In the genomic region with DNA sequence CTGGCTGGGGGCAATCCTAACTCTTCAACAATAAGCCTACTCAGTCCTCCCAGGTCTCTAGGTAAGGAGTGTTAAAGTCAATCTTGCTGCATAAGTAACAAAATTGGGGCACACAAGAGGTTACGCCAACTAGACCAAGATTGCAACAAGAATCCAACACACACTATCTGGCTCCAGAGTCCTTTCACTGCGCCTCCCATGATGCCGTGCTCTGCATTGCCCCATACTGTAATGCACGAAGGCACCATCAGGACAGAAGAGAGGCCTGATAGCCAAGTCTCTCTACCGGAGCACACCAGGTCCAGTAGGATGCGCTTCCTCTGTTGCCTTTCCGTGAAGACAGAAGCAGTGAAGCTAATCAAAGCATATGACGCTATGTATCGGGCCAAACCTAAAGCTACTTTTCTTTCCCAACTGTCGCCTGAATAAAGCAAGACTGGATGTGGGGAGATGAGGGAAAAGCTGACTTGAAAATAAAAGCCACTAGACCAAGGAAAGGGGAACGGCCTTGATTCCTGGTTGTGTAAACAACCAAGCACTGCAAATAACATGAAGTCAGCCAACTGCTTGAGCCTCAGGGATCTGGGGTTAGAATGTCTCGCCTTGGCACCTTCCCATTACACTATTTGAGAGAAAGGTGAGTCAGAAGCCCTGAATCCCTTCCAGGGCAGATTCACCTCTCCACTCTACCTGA, we compare ENCODE assay signal across 9 mouse cellular contexts. TPM values are rescaled to one million over a fixed set of nuclear protein-coding genes. Genes with fewer than 3 reads are reported as not detected.
A peak's percentile ranks its signal among the peaks of the same experiment; 100 is the strongest.
DNase-seq lines count a peak whose midpoint lies in the region; ATAC-seq lines count a peak whose summit lies in the region.
"Had no signal": no experiment of that assay in that cellular context is flagged by ENCODE, and none has a peak within 500 bp of the region (broad histone marks: within the 10 kb centered on the region; RNA-seq: fewer than 3 reads in every experiment).

No protein-coding gene starts in this region.

- H3K36me3 ChIP-seq in kidney, embryonic 15.5 days, result peaks cover 28% of the 10 kb centered on the region
- H3K36me3 ChIP-seq in forebrain, embryonic 13.5 days (ENCODE audit: poor library complexity, severe bottlenecking), result peaks cover 70% of the 10 kb centered on the region
- H3K36me3 ChIP-seq in midbrain, embryonic 11.5 days (ENCODE audit: control insufficient read depth, insufficient read depth, low read length), result peaks cover 32% of the 10 kb centered on the region

- no peaks in the 10 kb centered on the region for H3K9me3 ChIP-seq in kidney, embryonic 15.5 days (replicated peaks)
- no peaks in the 10 kb centered on the region for H3K9me3 ChIP-seq in forebrain, embryonic 13.5 days (replicated peaks)
- H3K9me3 ChIP-seq in midbrain, embryonic 11.5 days (ENCODE audit: control insufficient read depth, low read length), result no peaks in the 10 kb centered on the region

- H3K27me3 ChIP-seq in kidney, embryonic 15.5 days, result no peaks in the 10 kb centered on the region
- no peaks in the 10 kb centered on the region for H3K27me3 ChIP-seq in forebrain, embryonic 13.5 days
- no peaks in the 10 kb centered on the region for H3K27me3 ChIP-seq in midbrain, embryonic 11.5 days (ENCODE audit: control insufficient read depth, insufficient read depth, low read length)

- H3K27ac ChIP-seq in kidney, embryonic 15.5 days, result peak overlapping the region; percentile 90
- H3K27ac ChIP-seq in forebrain, embryonic 13.5 days, result peak overlapping the region; percentile 80; the same call in 1 of the 2 replicates
- peak overlapping the region; percentile 94 for H3K27ac ChIP-seq in midbrain, embryonic 11.5 days (ENCODE audit: low read depth, low read length)

- H3K4me3 ChIP-seq in kidney, embryonic 15.5 days (replicated peaks), result no peak overlapping the region
- H3K4me3 ChIP-seq in forebrain, embryonic 13.5 days, result no peak overlapping the region
- no peak overlapping the region for H3K4me3 ChIP-seq in midbrain, embryonic 11.5 days (ENCODE audit: low read depth, low read length)

- 77% methylated on average over 12 of the region's 12 CpGs for WGBS in kidney, embryonic 15.5 days
- 88% methylated on average over 12 of the region's 12 CpGs for WGBS in forebrain, embryonic 13.5 days
- WGBS in midbrain, embryonic 11.5 days, result 83% methylated on average over 12 of the region's 12 CpGs

- peak overlapping the region; percentile 25; the same call in 1 of the 2 replicates for H3K4me2 ChIP-seq in kidney, embryonic 15.5 days
- no peak overlapping the region for H3K4me2 ChIP-seq in forebrain, embryonic 13.5 days
- H3K4me2 ChIP-seq in midbrain, embryonic 11.5 days, result peak overlapping the region; percentile 43

- H3K9ac ChIP-seq in kidney, embryonic 15.5 days, result no peak overlapping the region
- no peak overlapping the region for H3K9ac ChIP-seq in forebrain, embryonic 13.5 days
- H3K9ac ChIP-seq in midbrain, embryonic 11.5 days (ENCODE audit: low read length), result peak overlapping the region; percentile 57

- no peak for DNase-seq in kidney, postnatal 4 days
- peak; percentile 31 for DNase-seq in NIH3T3 (ENCODE audit: low read depth)
- no peak for DNase-seq in midbrain, embryonic 11.5 days (ENCODE audit: low spot score, missing footprints)
- no peak for DNase-seq in thymus, postnatal 0 days (ENCODE audit: low spot score)
- no peak for DNase-seq in spleen, adult 12 weeks (ENCODE audit: low spot score)
- DNase-seq in thymus, postnatal 10 days (ENCODE audit: low spot score in 2 of 2), result no peak
- DNase-seq: layer of hippocampus, postnatal 36 days had no signal

- H3K4me1 ChIP-seq in kidney, embryonic 15.5 days, result peaks cover 47% of the 10 kb centered on the region
- peaks cover 39% of the 10 kb centered on the region for H3K4me1 ChIP-seq in forebrain, embryonic 13.5 days
- H3K4me1 ChIP-seq in midbrain, embryonic 11.5 days (ENCODE audit: control insufficient read depth, insufficient read depth, low read length), result peaks cover 55% of the 10 kb centered on the region

- peak; percentile 30; the same call in 1 of the 2 replicates for ATAC-seq in kidney, embryonic 15.5 days (replicated peaks; ENCODE audit: low FRiP score)
- no peak for ATAC-seq in forebrain, embryonic 13.5 days
- no peak for ATAC-seq in midbrain, embryonic 11.5 days (ENCODE audit: low FRiP score)

RNA-seq across cellular contexts. Expression of a gene that starts 13.6 kb away (rescaled TPM):
- polyA plus RNA-seq in kidney, embryonic 15.5 days (2015; fragmentation: Nextera tagmentation; extraction: Ambion mirVana), result 6.2 and 6.7 TPM in 2 replicates
- polyA plus RNA-seq in forebrain, embryonic 13.5 days (2015; fragmentation: Nextera tagmentation; extraction: Ambion mirVana), result 16.9 and 20.0 TPM in 2 replicates
- 62.0 and 64.3 TPM in 2 replicates for polyA plus RNA-seq in midbrain, embryonic 11.5 days (2014; fragmentation: Nextera tagmentation; extraction: Ambion mirVana)
- polyA plus RNA-seq in thymus, postnatal 0 days (2015; fragmentation: Nextera tagmentation; extraction: Ambion mirVana), result 3.4 and 4.3 TPM in 2 replicates

RNA-seq across cellular contexts. Expression of a gene that starts 27.1 kb away (rescaled TPM):
- polyA plus RNA-seq in kidney, embryonic 15.5 days (2015; fragmentation: Nextera tagmentation; extraction: Ambion mirVana), result 0.57 and 0.62 TPM in 2 replicates
- 0.30 and 0.48 TPM in 2 replicates for polyA plus RNA-seq in forebrain, embryonic 13.5 days (2015; fragmentation: Nextera tagmentation; extraction: Ambion mirVana)
- polyA plus RNA-seq in midbrain, embryonic 11.5 days (2014; fragmentation: Nextera tagmentation; extraction: Ambion mirVana), result 0.90 and 1.1 TPM in 2 replicates
- polyA plus RNA-seq in thymus, postnatal 0 days (2015; fragmentation: Nextera tagmentation; extraction: Ambion mirVana), result 2.6 and 2.9 TPM in 2 replicates

RNA-seq across cellular contexts. Expression of a gene that starts 57.9 kb away (rescaled TPM):
- 25.3 and 26.3 TPM in 2 replicates for polyA plus RNA-seq in kidney, embryonic 15.5 days (2015; fragmentation: Nextera tagmentation; extraction: Ambion mirVana)
- polyA plus RNA-seq in forebrain, embryonic 13.5 days (2015; fragmentation: Nextera tagmentation; extraction: Ambion mirVana), result 12.4 and 13.4 TPM in 2 replicates
- 27.4 and 31.1 TPM in 2 replicates for polyA plus RNA-seq in midbrain, embryonic 11.5 days (2014; fragmentation: Nextera tagmentation; extraction: Ambion mirVana)
- 32.3 and 35.0 TPM in 2 replicates for polyA plus RNA-seq in thymus, postnatal 0 days (2015; fragmentation: Nextera tagmentation; extraction: Ambion mirVana)

RNA-seq across cellular contexts. Expression of a gene that starts 60.0 kb away (rescaled TPM):
- polyA plus RNA-seq in kidney, embryonic 15.5 days (2015; fragmentation: Nextera tagmentation; extraction: Ambion mirVana), result not detected in 2 replicates
- not detected in 2 replicates for polyA plus RNA-seq in forebrain, embryonic 13.5 days (2015; fragmentation: Nextera tagmentation; extraction: Ambion mirVana)
- polyA plus RNA-seq in midbrain, embryonic 11.5 days (2014; fragmentation: Nextera tagmentation; extraction: Ambion mirVana), result not detected in 2 replicates
- polyA plus RNA-seq in thymus, postnatal 0 days (2015; fragmentation: Nextera tagmentation; extraction: Ambion mirVana), result not detected in 2 replicates
